Mouse (Mus musculus): ENCODE measurements around the gene Fam102b. TPM values are rescaled to one million over a fixed set of nuclear protein-coding genes. Genes with fewer than 3 reads are reported as not detected.

Fam102b gene
- polyA plus RNA-seq, 1 experiment from 2014 or later, result 12.6 TPM

- Histone ChIP-seq H3K4me3 (ENCODE audit: low read length) (no peak overlapping the region), H3K9me3 (ENCODE audit: control insufficient read depth, low read length) (no peaks in the 10 kb centered on the region), H3K27ac (ENCODE audit: low read depth, low read length) (no peak overlapping the region; the same call in 1 of the 2 replicates), H3K9ac (ENCODE audit: low read depth, low read length) (no peak overlapping the region), H3K4me2 (ENCODE audit: low read length) (peak overlapping the region; percentile 18), H3K27me3 (replicated peaks; ENCODE audit: control insufficient read depth, insufficient read depth, low read length) (no peaks in the 10 kb centered on the region), H3K36me3 (ENCODE audit: control insufficient read depth, insufficient read depth, low read length) (no peaks in the 10 kb centered on the region), H3K4me1 (ENCODE audit: control insufficient read depth, insufficient read depth, low read depth, low read length) (peaks cover 17% of the 10 kb centered on the region)
- WGBS, result 48% methylated on average over 8 of the region's 8 CpGs
- ATAC-seq, result no peak
Measured at GRCm38 (mm10) chr3:109023066-109023465, 4.3 kb downstream of the Fam102b start.

DNA sequence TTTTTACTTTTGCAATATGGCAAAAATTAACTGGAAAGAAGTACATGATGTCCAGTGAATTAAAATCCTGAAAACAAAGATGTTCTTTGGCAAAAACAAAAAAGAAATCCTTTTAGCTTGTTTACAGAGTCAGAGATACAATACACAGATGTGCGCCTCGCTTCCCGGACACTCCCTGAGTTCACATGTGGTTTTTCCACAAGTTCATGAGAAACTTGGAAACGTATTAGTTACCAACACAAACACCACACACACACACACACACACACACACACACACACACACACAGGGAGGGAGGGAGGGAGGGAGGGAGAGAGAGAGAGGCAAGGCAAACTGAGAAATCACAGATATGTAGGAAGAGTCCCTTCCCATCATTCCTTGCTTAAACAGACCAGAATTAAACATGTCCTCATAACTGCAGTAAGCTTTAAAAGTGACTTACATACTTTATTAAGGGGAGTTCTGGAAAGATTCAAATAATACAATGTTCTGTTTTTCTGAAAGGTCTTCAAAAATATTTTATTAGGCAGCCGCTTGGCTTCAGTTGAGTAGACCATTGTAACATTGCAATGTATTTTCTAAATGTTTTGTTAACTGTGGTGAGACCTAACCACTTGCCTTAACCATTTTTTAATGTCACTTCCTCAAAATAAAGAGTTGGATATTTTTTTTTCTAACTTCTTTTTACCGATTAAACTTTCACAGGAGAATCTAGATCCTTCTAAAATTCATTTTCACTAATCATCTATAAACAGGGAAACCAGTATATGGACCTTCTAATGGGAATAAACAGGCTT is 5.5 kb downstream of the Fam102b start:
- WGBS, result 85% methylated on average over 6 of the region's 6 CpGs
- ATAC-seq, result no peak
- no peak overlapping the region for H3K27ac ChIP-seq (ENCODE audit: low read depth, low read length)

DNA sequence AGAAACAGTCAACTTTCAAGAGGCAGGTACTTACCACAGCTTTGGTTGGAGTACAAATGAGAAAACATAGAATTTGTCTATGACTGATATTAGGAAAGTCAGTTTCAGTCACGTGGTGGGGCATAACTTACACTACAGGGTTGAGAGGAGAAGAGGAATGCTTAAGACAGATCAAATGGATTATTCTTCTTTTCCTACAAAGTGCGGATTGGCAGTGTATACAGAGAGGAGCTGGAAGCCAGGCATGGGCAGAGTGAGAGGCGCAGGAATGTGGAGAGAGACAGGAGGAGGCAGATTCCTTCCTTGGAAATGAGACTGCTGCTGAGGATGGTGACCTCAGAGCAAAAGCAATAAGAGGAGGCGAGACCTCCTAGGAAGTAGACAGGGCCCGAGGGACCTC is 9.1 kb downstream of the Fam102b start:
- H3K4me2 ChIP-seq (ENCODE audit: low read length), result no peak overlapping the region
- H3K27ac ChIP-seq (ENCODE audit: low read depth, low read length), result no peak overlapping the region
- no peak for ATAC-seq
- H3K4me1 ChIP-seq (ENCODE audit: control insufficient read depth, insufficient read depth, low read depth, low read length), result peaks cover 2% of the 10 kb centered on the region
- H3K9ac ChIP-seq (ENCODE audit: low read depth, low read length), result no peak overlapping the region
- WGBS, result 92% methylated on average over 5 of the region's 5 CpGs
- no peaks in the 10 kb centered on the region for H3K9me3 ChIP-seq (ENCODE audit: control insufficient read depth, low read length)
- no peak overlapping the region for H3K4me3 ChIP-seq (ENCODE audit: low read length)
- H3K27me3 ChIP-seq (replicated peaks; ENCODE audit: control insufficient read depth, insufficient read depth, low read length), result no peaks in the 10 kb centered on the region
- H3K36me3 ChIP-seq (ENCODE audit: control insufficient read depth, insufficient read depth, low read length), result no peaks in the 10 kb centered on the region

More for the DNA sequence above, 5.5 kb downstream of the Fam102b start:
- Histone ChIP-seq H3K9me3 (ENCODE audit: control insufficient read depth, low read length) (no peaks in the 10 kb centered on the region), H3K9ac (ENCODE audit: low read depth, low read length) (no peak overlapping the region), H3K4me3 (ENCODE audit: low read length) (no peak overlapping the region), H3K36me3 (ENCODE audit: control insufficient read depth, insufficient read depth, low read length) (no peaks in the 10 kb centered on the region), H3K27me3 (replicated peaks; ENCODE audit: control insufficient read depth, insufficient read depth, low read length) (no peaks in the 10 kb centered on the region), H3K4me2 (ENCODE audit: low read length) (no peak overlapping the region), H3K4me1 (ENCODE audit: control insufficient read depth, insufficient read depth, low read depth, low read length) (peaks cover 17% of the 10 kb centered on the region)

DNA sequence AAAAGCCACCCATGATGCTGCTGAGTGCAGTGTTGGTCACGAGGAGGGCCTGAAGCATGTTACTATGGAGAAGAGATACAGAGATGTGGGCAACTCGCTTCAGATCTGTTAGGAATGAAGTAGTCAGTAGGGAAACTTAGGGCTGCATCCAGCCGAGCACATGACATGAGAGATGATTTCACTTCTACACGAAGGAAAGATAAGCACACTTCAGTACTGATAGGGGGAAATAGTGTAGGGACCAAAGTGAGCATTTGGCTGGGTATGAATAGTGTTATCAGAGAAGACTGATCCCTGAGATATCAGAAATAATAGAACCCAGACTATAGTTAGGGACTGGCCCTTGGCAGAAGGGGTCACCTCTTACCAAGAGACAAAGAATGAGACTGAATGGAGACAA is 14.8 kb downstream of the Fam102b start:
- H3K36me3 ChIP-seq (ENCODE audit: control insufficient read depth, insufficient read depth, low read length), result no peaks in the 10 kb centered on the region
- H3K4me1 ChIP-seq (ENCODE audit: control insufficient read depth, insufficient read depth, low read depth, low read length), result no peaks in the 10 kb centered on the region
- H3K4me2 ChIP-seq (ENCODE audit: low read length), result no peak overlapping the region
- no peaks in the 10 kb centered on the region for H3K27me3 ChIP-seq (replicated peaks; ENCODE audit: control insufficient read depth, insufficient read depth, low read length)
- no peak for ATAC-seq
- no peak overlapping the region for H3K27ac ChIP-seq (ENCODE audit: low read depth, low read length)
- H3K4me3 ChIP-seq (ENCODE audit: low read length), result no peak overlapping the region
- H3K9me3 ChIP-seq (ENCODE audit: control insufficient read depth, low read length), result no peaks in the 10 kb centered on the region
- 81% methylated on average over 4 of the region's 4 CpGs for WGBS
- no peak overlapping the region for H3K9ac ChIP-seq (ENCODE audit: low read depth, low read length)

DNA sequence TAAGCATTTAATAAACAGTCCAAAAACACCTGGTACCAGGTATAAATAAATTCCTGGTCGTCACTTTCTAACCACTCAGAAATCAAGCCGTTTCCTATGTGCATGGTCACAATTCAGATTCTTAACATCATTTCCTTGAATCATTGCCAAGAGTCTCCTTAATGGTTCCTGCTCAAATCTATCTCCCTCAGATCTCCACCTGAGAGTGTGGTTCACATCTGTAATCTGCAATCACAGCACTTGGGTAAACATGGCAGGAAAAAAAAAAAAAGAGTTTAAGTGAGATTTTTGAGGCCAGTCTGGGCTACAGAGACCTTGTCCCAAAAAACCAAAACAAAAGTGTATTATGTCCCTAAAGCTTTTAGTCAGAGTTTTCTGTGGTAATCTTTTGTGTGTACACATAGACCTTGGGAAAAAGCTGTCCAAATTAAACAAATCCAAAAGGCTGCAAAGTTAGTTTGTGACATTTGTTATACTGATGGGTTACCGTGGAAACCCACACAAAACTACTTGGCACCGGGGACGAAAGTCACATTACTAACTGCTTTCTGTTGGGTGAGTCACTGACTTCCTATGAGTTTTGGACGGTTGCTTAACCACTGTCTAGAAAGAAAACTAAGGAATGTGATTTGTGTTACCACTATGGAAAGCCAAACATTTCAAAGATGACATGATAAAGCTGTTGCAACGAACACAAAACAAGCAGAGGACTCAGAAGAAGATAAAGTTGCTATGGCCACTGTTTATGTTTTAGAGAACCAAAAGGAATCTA is 16.7 kb downstream of the Fam102b start:
- Histone ChIP-seq H3K4me2 (ENCODE audit: low read length) (no peak overlapping the region), H3K4me1 (ENCODE audit: control insufficient read depth, insufficient read depth, low read depth, low read length) (no peaks in the 10 kb centered on the region), H3K27ac (ENCODE audit: low read depth, low read length) (no peak overlapping the region), H3K4me3 (ENCODE audit: low read length) (no peak overlapping the region), H3K36me3 (ENCODE audit: control insufficient read depth, insufficient read depth, low read length) (no peaks in the 10 kb centered on the region), H3K27me3 (replicated peaks; ENCODE audit: control insufficient read depth, insufficient read depth, low read length) (no peaks in the 10 kb centered on the region), H3K9ac (ENCODE audit: low read depth, low read length) (no peak overlapping the region), H3K9me3 (ENCODE audit: control insufficient read depth, low read length) (no peaks in the 10 kb centered on the region)
- 59% methylated on average over 7 of the region's 7 CpGs for WGBS
- ATAC-seq, result no peak

GRCm38 (mm10) chr3:109008180-109008579 is 19.2 kb downstream of the Fam102b start:
- Histone ChIP-seq H3K4me1 (ENCODE audit: control insufficient read depth, insufficient read depth, low read depth, low read length) (no peaks in the 10 kb centered on the region), H3K27me3 (replicated peaks; ENCODE audit: control insufficient read depth, insufficient read depth, low read length) (no peaks in the 10 kb centered on the region), H3K9ac (ENCODE audit: low read depth, low read length) (no peak overlapping the region), H3K4me2 (ENCODE audit: low read length) (no peak overlapping the region), H3K9me3 (ENCODE audit: control insufficient read depth, low read length) (no peaks in the 10 kb centered on the region), H3K27ac (ENCODE audit: low read depth, low read length) (no peak overlapping the region), H3K36me3 (ENCODE audit: control insufficient read depth, insufficient read depth, low read length) (no peaks in the 10 kb centered on the region), H3K4me3 (ENCODE audit: low read length) (no peak overlapping the region)
- 89% methylated on average over 5 of the region's 5 CpGs for WGBS
- ATAC-seq, result no peak

GRCm38 (mm10) chr3:109005777-109006176 is 21.6 kb downstream of the Fam102b start:
- no peak overlapping the region for H3K27ac ChIP-seq (ENCODE audit: low read depth, low read length)
- H3K36me3 ChIP-seq (ENCODE audit: control insufficient read depth, insufficient read depth, low read length), result peaks cover 3% of the 10 kb centered on the region
- no peak overlapping the region for H3K4me3 ChIP-seq (ENCODE audit: low read length)
- 82% methylated on average over 5 of the region's 5 CpGs for WGBS
- H3K27me3 ChIP-seq (replicated peaks; ENCODE audit: control insufficient read depth, insufficient read depth, low read length), result no peaks in the 10 kb centered on the region
- no peak overlapping the region for H3K9ac ChIP-seq (ENCODE audit: low read depth, low read length)
- no peaks in the 10 kb centered on the region for H3K4me1 ChIP-seq (ENCODE audit: control insufficient read depth, insufficient read depth, low read depth, low read length)
- H3K4me2 ChIP-seq (ENCODE audit: low read length), result no peak overlapping the region
- ATAC-seq, result no peak
- H3K9me3 ChIP-seq (ENCODE audit: control insufficient read depth, low read length), result no peaks in the 10 kb centered on the region

DNA sequence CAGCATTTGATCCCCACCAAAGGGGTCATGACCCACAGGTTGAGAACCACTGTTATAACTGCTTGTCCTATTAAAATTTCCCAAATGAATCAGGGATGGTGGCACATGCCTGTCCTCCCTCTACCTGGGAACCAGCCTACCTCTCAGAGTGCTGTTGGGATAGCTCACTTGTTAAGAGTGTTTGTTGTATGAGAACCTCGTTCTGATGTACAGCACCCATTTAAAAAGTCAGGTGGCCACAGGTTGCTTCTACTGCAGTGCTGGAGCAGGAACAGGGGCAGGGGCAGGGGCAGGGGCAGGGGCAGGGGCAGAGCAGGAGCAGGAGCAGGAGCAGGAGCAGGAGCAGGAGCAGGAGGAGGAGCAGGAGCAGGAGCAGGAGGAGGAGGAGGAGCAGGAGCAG is 28.2 kb downstream of the Fam102b start:
- peaks cover 3% of the 10 kb centered on the region for H3K36me3 ChIP-seq (ENCODE audit: control insufficient read depth, insufficient read depth, low read length)
- no peak overlapping the region for H3K9ac ChIP-seq (ENCODE audit: low read depth, low read length)
- H3K4me2 ChIP-seq (ENCODE audit: low read length), result no peak overlapping the region
- no peaks in the 10 kb centered on the region for H3K27me3 ChIP-seq (replicated peaks; ENCODE audit: control insufficient read depth, insufficient read depth, low read length)
- no peaks in the 10 kb centered on the region for H3K9me3 ChIP-seq (ENCODE audit: control insufficient read depth, low read length)
- WGBS, result 92% methylated on average over 1 of the region's 1 CpGs
- H3K4me3 ChIP-seq (ENCODE audit: low read length), result no peak overlapping the region
- no peak for ATAC-seq
- H3K27ac ChIP-seq (ENCODE audit: low read depth, low read length), result no peak overlapping the region
- H3K4me1 ChIP-seq (ENCODE audit: control insufficient read depth, insufficient read depth, low read depth, low read length), result no peaks in the 10 kb centered on the region

DNA sequence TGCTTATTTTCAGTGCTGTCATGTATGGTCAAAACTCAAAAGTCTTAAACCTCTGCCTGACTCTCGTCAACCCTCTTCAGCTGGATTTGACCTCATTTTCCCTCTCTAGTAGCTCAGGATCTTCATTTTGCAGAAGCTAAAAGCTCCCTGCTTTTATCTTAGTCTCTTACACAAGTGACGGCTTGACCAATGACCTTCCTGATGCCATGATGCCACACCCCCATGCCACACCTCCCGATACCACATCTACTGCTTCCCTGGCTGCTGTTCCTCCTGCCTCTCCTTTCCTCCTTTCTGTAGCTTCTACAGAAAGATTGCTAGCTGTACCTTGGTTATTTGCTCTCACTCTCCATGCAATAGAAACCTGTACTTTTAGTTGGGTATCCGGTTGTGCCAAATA is 29.6 kb downstream of the Fam102b start:
- no peak for ATAC-seq
- H3K27ac ChIP-seq (ENCODE audit: low read depth, low read length), result no peak overlapping the region
- H3K4me1 ChIP-seq (ENCODE audit: control insufficient read depth, insufficient read depth, low read depth, low read length), result no peaks in the 10 kb centered on the region
- H3K27me3 ChIP-seq (replicated peaks; ENCODE audit: control insufficient read depth, insufficient read depth, low read length), result no peaks in the 10 kb centered on the region
- H3K9me3 ChIP-seq (ENCODE audit: control insufficient read depth, low read length), result no peaks in the 10 kb centered on the region
- WGBS, result 74% methylated on average over 4 of the region's 4 CpGs
- no peak overlapping the region for H3K4me3 ChIP-seq (ENCODE audit: low read length)
- no peak overlapping the region for H3K4me2 ChIP-seq (ENCODE audit: low read length)
- H3K36me3 ChIP-seq (ENCODE audit: control insufficient read depth, insufficient read depth, low read length), result peaks cover 3% of the 10 kb centered on the region
- H3K9ac ChIP-seq (ENCODE audit: low read depth, low read length), result no peak overlapping the region

Data from hindbrain, embryonic 16.5 days (tissue).